Mouse (Mus musculus): ENCODE data around the gene Xlr3c. TPM values are rescaled to one million over a fixed set of nuclear protein-coding genes. Genes with fewer than 3 reads are reported as not detected.
"Not testable (repeated sequence)": the region's sequence is repeated elsewhere in the genome, so short reads cannot be mapped to it uniquely, and the experiment has no call there.

Xlr3c gene
- polyA plus RNA-seq, 1 experiment, result not detected

- Histone ChIP-seq H3K27ac (ENCODE audit: control insufficient read depth, insufficient read depth, low read length) (peak overlapping the region; percentile 87), H3K4me3 (ENCODE audit: control insufficient read depth, insufficient read depth, low read length) (peak overlapping the region; percentile 95), H3K27me3 (ENCODE audit: control insufficient read depth, insufficient read depth, low read length) (no peaks in the 10 kb centered on the region), H3K4me1 (replicated peaks; ENCODE audit: control insufficient read depth, insufficient read depth, low read length) (peaks cover 4% of the 10 kb centered on the region), H3K36me3 (ENCODE audit: control insufficient read depth, insufficient read depth, low read length) (no peaks in the 10 kb centered on the region)
- TF ChIP-seq POLR2A (IDR thresholded peaks at IDR 0.05; ENCODE audit: control insufficient read depth, extremely low read depth, insufficient read depth, low read length, poor library complexity) (no peak), CTCF (IDR thresholded peaks at IDR 0.05; ENCODE audit: borderline replicate concordance, control insufficient read depth, extremely low read depth, insufficient read depth, low read length, poor library complexity) (no peak)
- DNase-seq, result peak; percentile 67
- WGBS, result under 1% methylated on average over 41 of the region's 51 CpGs
Measured at GRCm38 (mm10) chrX:73228606-73229214, 36.5 kb downstream of the Xlr3c start.

GRCm38 (mm10) chrX:73227914-73228605 is 37.1 kb downstream of the Xlr3c start, which contains the start of gene F8a:
TSS of gene F8a (plus strand) at chrX:73228291.
- 2% methylated on average over 36 of the region's 39 CpGs for WGBS
- no peaks in the 10 kb centered on the region for H3K36me3 ChIP-seq (ENCODE audit: control insufficient read depth, insufficient read depth, low read length)
- H3K4me3 ChIP-seq (ENCODE audit: control insufficient read depth, insufficient read depth, low read length), result peak within 1 kb of the TSS; percentile 95
- H3K27ac ChIP-seq (ENCODE audit: control insufficient read depth, insufficient read depth, low read length), result peak within 1 kb of the TSS; percentile 87
- TF ChIP-seq CTCF (IDR thresholded peaks at IDR 0.05; ENCODE audit: borderline replicate concordance, control insufficient read depth, extremely low read depth, insufficient read depth, low read length, poor library complexity), result no peak
- peak; percentile 77; the same call in 1 of the 2 replicates for TF ChIP-seq POLR2A (IDR thresholded peaks at IDR 0.05; ENCODE audit: control insufficient read depth, extremely low read depth, insufficient read depth, low read length, poor library complexity)
- H3K4me1 ChIP-seq (replicated peaks; ENCODE audit: control insufficient read depth, insufficient read depth, low read length), result peaks cover 4% of the 10 kb centered on the region
- peak; percentile 75 for DNase-seq
- H3K27me3 ChIP-seq (ENCODE audit: control insufficient read depth, insufficient read depth, low read length), result no peaks in the 10 kb centered on the region

GRCm38 (mm10) chrX:73225365-73225764 is 39.8 kb downstream of the Xlr3c start:
- no peak for DNase-seq
- TF ChIP-seq CTCF (IDR thresholded peaks at IDR 0.05; ENCODE audit: borderline replicate concordance, control insufficient read depth, extremely low read depth, insufficient read depth, low read length, poor library complexity) (no peak), POLR2A (IDR thresholded peaks at IDR 0.05; ENCODE audit: control insufficient read depth, extremely low read depth, insufficient read depth, low read length, poor library complexity) (no peak)
- Histone ChIP-seq H3K4me1 (replicated peaks; ENCODE audit: control insufficient read depth, insufficient read depth, low read length) (peaks cover 4% of the 10 kb centered on the region), H3K27ac (ENCODE audit: control insufficient read depth, insufficient read depth, low read length) (no peak overlapping the region), H3K36me3 (ENCODE audit: control insufficient read depth, insufficient read depth, low read length) (no peaks in the 10 kb centered on the region), H3K27me3 (ENCODE audit: control insufficient read depth, insufficient read depth, low read length) (no peaks in the 10 kb centered on the region), H3K4me3 (ENCODE audit: control insufficient read depth, insufficient read depth, low read length) (no peak overlapping the region)
- 84% methylated on average over 1 of the region's 1 CpGs for WGBS

GRCm38 (mm10) chrX:73213819-73214564 is 51.2 kb downstream of the Xlr3c start, which contains the start of gene Xlr4b:
TSS of gene Xlr4b (plus strand) at chrX:73214333.
- peak within 1 kb of the TSS; percentile 37 for H3K4me3 ChIP-seq (ENCODE audit: control insufficient read depth, insufficient read depth, low read length)
- WGBS, result 4% methylated on average over 15 of the region's 19 CpGs
- peak; percentile 36 for DNase-seq

More at GRCm38 (mm10) chrX:73213819-73214564, 51.2 kb downstream of the Xlr3c start, which contains the start of gene Xlr4b:
- not testable (repeated sequence) for H3K36me3 ChIP-seq (ENCODE audit: control insufficient read depth, insufficient read depth, low read length); H3K4me1 ChIP-seq (replicated peaks; ENCODE audit: control insufficient read depth, insufficient read depth, low read length); H3K27me3 ChIP-seq (ENCODE audit: control insufficient read depth, insufficient read depth, low read length); H3K27ac ChIP-seq (ENCODE audit: control insufficient read depth, insufficient read depth, low read length)

Other genes starting within 250 kb of the Xlr3c start
- gene Pnma5, start 228.3 kb downstream of the Xlr3c start, polyA plus RNA-seq (2012; rRNA removed), result not detected in 2 replicates
- not detected in 2 replicates for gene Pnma3, start 200.6 kb downstream of the Xlr3c start, polyA plus RNA-seq (2012; rRNA removed)
- 4.0 and 7.7 TPM in 2 replicates for gene Xlr4a, start 182.9 kb downstream of the Xlr3c start, polyA plus RNA-seq (2012; rRNA removed)
- gene Xlr3a, start 168.3 kb downstream of the Xlr3c start, polyA plus RNA-seq (2012; rRNA removed), result 0.97 TPM in 1 of 2 replicates, not detected in the other
- gene Gm14685, start 148.3 kb downstream of the Xlr3c start, polyA plus RNA-seq (2012; rRNA removed), result 0.11 and 0.17 TPM in 2 replicates
- gene Xlr5b, start 116.6 kb downstream of the Xlr3c start, polyA plus RNA-seq (2012; rRNA removed), result not detected in 2 replicates
- not detected in 2 replicates for gene DXBay18, start 115.9 kb downstream of the Xlr3c start, polyA plus RNA-seq (2012; rRNA removed)
- gene Spin2d, start 88.4 kb downstream of the Xlr3c start, polyA plus RNA-seq (2012; rRNA removed), result not detected in 2 replicates
- 0.56 and 2.8 TPM in 2 replicates for gene Xlr3b, start 73.2 kb downstream of the Xlr3c start, polyA plus RNA-seq (2012; rRNA removed)
- gene Xlr4b, start 51.1 kb downstream of the Xlr3c start, polyA plus RNA-seq (2012; rRNA removed), result 8.5 and 13.3 TPM in 2 replicates
- gene F8a, start 37.1 kb downstream of the Xlr3c start, polyA plus RNA-seq (2012; rRNA removed), result 21.8 and 26.5 TPM in 2 replicates
- 4.1 and 6.8 TPM in 2 replicates for gene Xlr4c, start 22.3 kb downstream of the Xlr3c start, polyA plus RNA-seq (2012; rRNA removed)
- gene Xlr5a, start 27.6 kb upstream of the Xlr3c start, polyA plus RNA-seq (2012; rRNA removed), result 0.05 TPM in 1 of 2 replicates, not detected in the other
- gene Xlr5c, start 27.6 kb upstream of the Xlr3c start, polyA plus RNA-seq (2012; rRNA removed), result 0.11 TPM in 1 of 2 replicates, not detected in the other
- gene Gm45015, start 71.5 kb upstream of the Xlr3c start, polyA plus RNA-seq (2012; rRNA removed), result not detected in 2 replicates
- 30.6 and 31.2 TPM in 2 replicates for gene Zfp275, start 77.2 kb upstream of the Xlr3c start, polyA plus RNA-seq (2012; rRNA removed)
- not detected in 2 replicates for gene Gm18336, start 133.3 kb upstream of the Xlr3c start, polyA plus RNA-seq (2012; rRNA removed)
- 0.03 and 0.07 TPM in 2 replicates for gene Zfp92, start 145.7 kb upstream of the Xlr3c start, polyA plus RNA-seq (2012; rRNA removed)
- gene Trex2, start 170.0 kb upstream of the Xlr3c start, polyA plus RNA-seq (2012; rRNA removed), result 1.7 and 2.2 TPM in 2 replicates
- gene Haus7, start 193.7 kb upstream of the Xlr3c start, polyA plus RNA-seq (2012; rRNA removed), result 20.8 and 21.4 TPM in 2 replicates
- gene Bgn, start 218.2 kb upstream of the Xlr3c start, polyA plus RNA-seq (2012; rRNA removed), result 83.6 and 91.6 TPM in 2 replicates
- 0.05 and 0.06 TPM in 2 replicates for gene Atp2b3, start 237.7 kb upstream of the Xlr3c start, polyA plus RNA-seq (2012; rRNA removed)